Mouse (Mus musculus) small intestine, adult 2 months (tissue): Measurements from ENCODE around the gene Dnah10.

Source experiments
- CTCF ChIP-seq: fragments of 200-500 bp; IDR thresholded peaks from 2 replicates; pipeline ENCODE4 v1.5.1; 2012; ENCODE audit warnings: low read depth, mild to moderate bottlenecking, control low read depth, inconsistent platforms, low read length, moderate library complexity, mixed read lengths; ENCODE audit not compliant: insufficient replicate concordance, insufficient read length; ENCODE audit errors: extremely low read depth
- POLR2A ChIP-seq: fragments of 200-500 bp; IDR thresholded peaks from 2 replicates; pipeline ENCODE4 v1.6.1; 2012; ENCODE audit warnings: low read depth, mild to moderate bottlenecking, control low read depth, inconsistent platforms, low read length, moderate library complexity

GRCm38 (mm10) chr5:124843386-124843785 lies 118.5 kb downstream of the Dnah10 start:
- TF ChIP-seq CTCF (no peak), POLR2A (no peak)
